Mouse (Mus musculus) lung, postnatal 25 days (tissue): ENCODE data around the gene Amacr.

Source experiments
- DNase-seq: peaks from one replicate; pipeline ENCODE4 v3.0.0; 2022; ENCODE audit warnings: low spot score

Gene Amacr

GRCm38 (mm10) chr15:10990411-10990810 is 8.9 kb downstream of the Amacr start:
- peak; percentile 36 for DNase-seq

- no peak for DNase-seq
These were observed 10.0 kb downstream of the Amacr start for GRCm38 (mm10) chr15:10991566-10991965.

DNA sequence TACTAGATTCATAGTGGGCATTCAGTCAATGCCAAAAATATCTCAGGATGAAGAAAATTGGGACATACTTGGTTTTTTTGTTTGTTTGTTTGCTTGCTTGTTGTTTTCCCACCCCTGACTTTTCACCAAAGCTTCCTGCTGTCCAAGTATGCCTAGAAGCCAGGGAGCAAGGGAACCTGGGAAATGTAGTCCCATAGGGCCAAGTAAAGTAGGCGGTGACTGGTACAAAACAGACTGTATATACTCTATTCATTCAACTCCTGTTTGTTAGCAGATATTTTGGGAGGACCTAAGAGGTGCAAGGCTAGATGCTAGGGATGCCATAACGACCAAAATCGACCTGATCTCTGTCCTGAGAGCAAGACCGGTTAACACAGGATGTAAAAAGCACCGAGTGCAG is 18.3 kb downstream of the Amacr start:
- DNase-seq = no peak

DNA sequence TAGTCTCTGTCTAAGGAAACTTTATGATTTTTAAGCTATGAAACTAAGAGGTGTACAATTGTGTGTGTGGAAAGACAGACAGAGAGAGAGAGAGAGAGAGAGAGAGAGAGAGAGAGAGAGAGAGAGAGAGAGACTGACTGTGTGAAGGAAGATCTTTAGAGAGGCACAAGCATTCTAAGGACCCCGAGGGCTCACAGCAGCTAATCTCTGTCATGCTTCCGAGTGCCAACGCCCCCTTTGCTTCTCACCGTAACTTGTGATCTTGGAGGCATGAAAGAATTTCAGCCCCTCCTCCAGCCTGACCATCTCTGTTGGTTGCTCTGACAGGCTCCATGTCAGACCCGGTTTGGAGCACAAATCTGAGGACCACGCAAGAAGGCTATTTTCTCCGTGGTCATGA is 18.9 kb downstream of the Amacr start, which contains the start of gene Slc45a2:
Slc45a2 (plus strand) TSS at position 301 of the 400 bp plus-strand sequence.
- no peak for DNase-seq

DNA sequence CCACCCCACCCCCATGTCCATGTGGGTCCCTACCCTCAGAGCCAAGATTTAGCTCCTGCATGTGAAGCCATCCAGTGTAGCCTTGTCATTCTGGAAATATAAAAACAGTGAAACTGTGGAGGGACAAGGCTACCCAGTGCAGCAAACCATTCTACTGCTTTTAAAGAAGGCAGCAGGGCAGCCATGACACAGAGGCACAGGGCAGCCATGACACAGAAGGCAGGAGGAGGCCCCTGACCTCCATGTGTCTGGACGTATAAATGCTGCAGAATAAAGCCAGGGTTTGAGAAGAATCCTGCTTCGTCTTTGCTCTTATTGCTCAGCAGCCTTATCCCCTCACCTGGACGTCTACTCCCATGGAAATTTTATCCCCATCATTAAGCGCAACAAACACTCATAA is 22.2 kb downstream of the Amacr start:
- no peak for DNase-seq

GRCm38 (mm10) chr15:11004646-11005045 is 23.1 kb downstream of the Amacr start:
- DNase-seq = no peak

GRCm38 (mm10) chr15:11008756-11009155 is 27.2 kb downstream of the Amacr start:
- peak; percentile 14 for DNase-seq

- DNase-seq = no peak
These were observed 29.5 kb downstream of the Amacr start for GRCm38 (mm10) chr15:11010976-11011548.

GRCm38 (mm10) chr15:11014931-11015330 is 33.4 kb downstream of the Amacr start:
- no peak for DNase-seq

DNA sequence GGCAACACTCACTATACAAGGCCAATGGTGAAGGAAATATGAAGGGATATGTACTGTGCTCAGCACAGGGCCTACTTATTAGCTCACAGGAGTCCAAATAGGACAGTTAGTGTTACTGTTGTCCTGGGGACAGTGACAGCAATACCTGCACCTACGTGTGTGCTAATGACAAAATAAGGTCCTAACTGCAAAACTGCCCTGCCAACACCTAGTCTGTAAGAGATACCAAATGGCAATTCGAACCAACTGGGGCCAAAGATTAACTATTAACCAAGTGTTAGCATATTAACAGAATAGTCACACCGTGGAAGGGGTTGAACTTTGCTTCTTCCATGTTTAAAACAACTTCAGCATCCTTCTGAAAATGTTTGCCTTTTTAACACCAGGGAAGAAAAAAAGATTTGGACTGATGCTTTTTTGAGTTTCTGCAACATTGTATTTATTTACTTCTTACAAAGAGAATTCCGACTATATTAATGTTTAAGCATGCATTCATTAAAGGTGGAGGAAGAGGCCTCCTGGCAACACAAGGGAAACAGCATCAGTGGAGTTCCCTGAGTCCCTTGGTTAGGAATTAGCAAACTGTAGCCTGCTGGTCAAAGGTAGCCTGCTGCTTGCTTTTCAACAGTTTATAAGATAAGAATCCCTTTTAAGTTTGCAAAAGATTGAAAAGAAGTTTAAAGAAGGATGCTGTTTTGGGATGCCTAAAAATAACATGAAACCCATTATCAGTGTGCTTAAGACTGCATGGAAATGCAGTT is 45.4 kb downstream of the Amacr start:
- DNase-seq = no peak

GRCm38 (mm10) chr15:11030188-11030587 is 48.6 kb downstream of the Amacr start:
- DNase-seq = no peak

- no peak for DNase-seq
These were observed 54.5 kb downstream of the Amacr start for GRCm38 (mm10) chr15:11035947-11036474.

GRCm38 (mm10) chr15:11036535-11037375 is 55.2 kb downstream of the Amacr start:
- no peak for DNase-seq

- no peak for DNase-seq
These were observed 55.8 kb downstream of the Amacr start for GRCm38 (mm10) chr15:11037376-11037695.

DNA sequence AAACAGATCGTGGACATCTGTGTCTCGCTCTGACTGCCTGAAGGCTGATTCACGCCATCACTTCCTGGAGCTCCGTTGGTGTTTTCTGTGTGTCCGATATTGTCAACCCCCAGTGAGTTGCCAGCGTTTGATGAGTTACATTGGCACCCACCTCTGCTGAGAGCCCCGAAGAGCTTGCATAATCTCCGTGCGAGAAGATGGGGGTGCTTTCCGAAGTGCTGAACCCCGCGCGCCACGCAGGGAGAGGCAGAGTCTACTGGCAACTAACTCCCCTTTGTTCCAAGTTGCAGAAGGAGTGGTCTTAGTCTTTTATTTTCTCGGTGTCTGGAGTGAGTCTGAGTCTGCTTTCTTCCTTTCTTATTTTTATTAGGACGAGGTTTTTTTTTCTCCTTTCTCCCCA is 56.2 kb downstream of the Amacr start, which contains the start of gene Rxfp3:
Rxfp3 (minus strand) TSS at position 281 of the 400 bp plus-strand sequence.
- no peak for DNase-seq

DNA sequence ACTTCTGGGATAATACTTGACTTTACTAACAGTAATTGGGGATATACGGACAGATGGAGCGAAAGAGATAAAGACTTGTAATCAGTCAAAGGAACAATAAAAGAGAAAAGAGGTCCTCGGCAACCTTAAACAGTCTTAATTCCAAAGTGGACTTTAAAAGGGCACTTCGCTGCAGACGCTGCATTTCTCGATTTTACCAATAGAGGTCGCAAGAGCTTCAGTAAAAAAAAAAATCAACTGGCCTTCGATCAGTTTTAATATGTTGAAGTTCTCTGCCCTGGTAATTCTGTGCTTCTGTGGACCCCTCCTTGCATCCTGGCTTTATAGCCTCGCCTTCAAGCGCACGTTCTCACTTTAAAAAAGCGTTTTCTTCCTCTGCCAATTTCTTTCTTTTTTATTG is 56.9 kb downstream of the Amacr start:
- peak; percentile 21 for DNase-seq

DNA sequence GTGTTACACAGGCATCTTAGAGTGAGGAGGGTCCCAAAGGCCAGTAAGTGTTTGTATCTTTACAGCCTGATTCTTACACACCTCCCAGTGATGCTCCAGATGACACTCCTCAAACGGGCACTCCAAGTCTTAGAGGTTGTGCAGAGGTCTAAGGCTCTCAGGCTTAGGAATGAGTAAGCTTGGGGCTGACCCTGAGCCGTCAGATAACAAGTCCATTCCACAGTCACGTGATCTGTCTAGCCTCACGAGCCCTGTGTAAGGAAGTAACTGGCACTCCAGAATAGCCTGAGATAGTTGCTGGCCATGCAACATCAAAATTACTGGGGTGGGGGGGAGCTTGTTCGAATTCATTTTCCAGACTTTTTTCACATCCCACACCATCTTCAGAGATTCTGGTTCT is 58.5 kb downstream of the Amacr start:
- no peak for DNase-seq

DNA sequence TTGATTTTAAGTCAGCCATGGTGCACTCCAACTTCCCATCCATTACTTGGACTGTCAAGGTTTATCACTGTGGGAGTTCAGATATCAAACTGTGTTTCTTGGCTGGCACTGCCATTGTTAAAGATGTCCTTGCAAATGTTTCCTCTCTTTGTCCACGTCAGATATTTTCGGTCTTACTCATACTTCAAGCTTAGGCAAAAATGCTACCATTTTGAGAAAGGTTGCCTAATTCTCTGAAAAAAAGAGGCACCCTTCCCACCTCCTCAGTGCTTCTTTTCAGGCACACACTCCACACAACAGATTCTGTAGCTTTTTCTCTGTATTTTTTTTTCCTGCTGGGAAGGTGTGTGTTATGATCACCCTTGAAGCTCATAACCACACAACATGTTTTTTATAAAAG is 59.7 kb downstream of the Amacr start:
- no peak for DNase-seq

DNA sequence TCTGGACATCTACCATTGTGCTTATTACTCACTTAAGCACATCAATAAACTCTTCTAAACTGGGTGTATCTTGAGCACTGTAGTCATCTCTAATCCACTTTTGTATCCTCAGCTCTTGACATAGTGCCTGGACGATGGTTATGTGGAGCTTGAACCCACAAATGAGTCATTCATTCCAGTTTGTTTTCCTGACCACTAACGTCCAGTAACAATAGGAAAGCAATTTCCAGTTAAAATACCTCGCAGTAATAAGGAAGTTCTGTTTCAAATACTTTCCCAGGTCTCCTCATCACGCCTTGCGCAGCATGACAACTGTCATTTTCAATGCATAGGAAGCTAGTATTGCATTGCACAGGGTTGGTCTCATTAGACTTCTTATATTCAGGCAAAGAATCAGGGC is 61.3 kb downstream of the Amacr start:
- DNase-seq = no peak
